Mouse (Mus musculus): ENCODE measurements at regions not wholly inside any gene's neighbourhood (a gene's known extent, or its start where the extent isn't known, plus 50 kb on each side); places are given as distances from the start of the nearest gene placed in this dataset.

GRCm38 (mm10) chr2:146753988-146754387, 101.7 kb upstream of the Kiz start:
- TF ChIP-seq POLR2A (IDR thresholded peaks at IDR 0.05; ENCODE audit: extremely low read depth, insufficient read depth, low read length) (no peak), CTCF (IDR thresholded peaks at IDR 0.05; ENCODE audit: extremely low read depth, insufficient read depth, low read length) (no peak)
